ENCODE assay signal across 8 mouse cellular contexts in the genomic region with DNA sequence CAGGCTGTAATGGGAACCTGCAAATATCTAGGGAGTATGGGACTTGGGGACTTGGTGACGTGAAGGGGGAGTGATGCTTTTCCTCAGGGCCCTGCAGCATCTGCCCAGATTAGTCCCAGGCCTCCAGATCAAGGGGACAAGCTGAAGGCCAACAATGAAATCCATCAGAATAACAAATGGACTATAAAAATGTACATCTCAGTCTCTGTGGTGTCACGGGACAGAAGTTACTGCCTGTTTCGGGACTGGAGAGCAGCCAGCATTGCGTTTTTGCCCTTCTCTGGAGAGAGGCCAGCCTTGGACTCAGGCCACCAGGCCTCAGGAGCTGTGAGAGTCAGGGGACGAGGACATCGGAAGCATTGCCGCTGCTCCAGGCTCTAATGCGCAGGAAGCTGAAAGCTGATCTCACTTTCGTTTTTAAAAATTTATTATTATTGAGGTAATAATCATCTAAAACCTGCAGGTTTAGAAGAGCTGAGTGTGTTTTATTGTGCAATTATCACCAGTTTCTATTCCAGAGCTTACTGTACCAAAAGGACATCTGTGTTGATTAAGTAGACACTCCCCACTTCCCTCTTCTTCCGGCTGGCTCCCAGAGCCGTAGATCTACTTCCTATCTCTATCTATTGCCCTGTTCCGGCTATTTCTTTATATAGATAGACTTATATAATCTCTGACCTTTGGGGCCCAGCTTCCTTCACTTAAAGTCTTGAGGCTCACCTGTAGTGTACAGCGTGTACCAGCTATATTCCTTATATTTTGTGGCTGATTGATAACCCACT.
A peak's percentile ranks its signal among the peaks of the same experiment; 100 is the strongest.
DNase-seq lines count a peak whose midpoint lies in the region; ATAC-seq lines count a peak whose summit lies in the region.

No protein-coding gene starts in this region.

- H3K27ac ChIP-seq in intestine, embryonic 15.5 days, result no peak overlapping the region
- no peak overlapping the region for H3K27ac ChIP-seq in forebrain, embryonic 12.5 days

- H3K4me2 ChIP-seq in intestine, embryonic 15.5 days (replicated peaks), result no peak overlapping the region
- H3K4me2 ChIP-seq in forebrain, embryonic 12.5 days, result no peak overlapping the region

- WGBS in intestine, embryonic 15.5 days, result 65% methylated on average over 13 of the region's 13 CpGs
- 89% methylated on average over 13 of the region's 13 CpGs for WGBS in forebrain, embryonic 12.5 days

- no peaks in the 10 kb centered on the region for H3K9me3 ChIP-seq in intestine, embryonic 15.5 days
- no peaks in the 10 kb centered on the region for H3K9me3 ChIP-seq in forebrain, embryonic 12.5 days

- no peak overlapping the region for H3K9ac ChIP-seq in intestine, embryonic 15.5 days
- H3K9ac ChIP-seq in forebrain, embryonic 12.5 days, result no peak overlapping the region

- no peaks in the 10 kb centered on the region for H3K36me3 ChIP-seq in intestine, embryonic 15.5 days
- no peaks in the 10 kb centered on the region for H3K36me3 ChIP-seq in forebrain, embryonic 12.5 days (replicated peaks)

- 0 out of 2 replicates have a peak, but pooled peaks cover 3% of the 10 kb centered on the region for H3K4me1 ChIP-seq in intestine, embryonic 15.5 days (replicated peaks)
- H3K4me1 ChIP-seq in forebrain, embryonic 12.5 days, result peaks cover 8% of the 10 kb centered on the region

- H3K4me3 ChIP-seq in intestine, embryonic 15.5 days (replicated peaks), result no peak overlapping the region
- no peak overlapping the region for H3K4me3 ChIP-seq in forebrain, embryonic 12.5 days (replicated peaks)

- H3K27me3 ChIP-seq in intestine, embryonic 15.5 days (replicated peaks), result no peaks in the 10 kb centered on the region
- peaks cover 9% of the 10 kb centered on the region; the same call in 1 of the 2 replicates for H3K27me3 ChIP-seq in forebrain, embryonic 12.5 days

- 0 out of 2 replicates have a peak, but pooled peaks have one; percentile 23 for ATAC-seq in intestine, embryonic 15.5 days
- no peak for ATAC-seq in forebrain, embryonic 12.5 days (ENCODE audit: low FRiP score)

- peak; percentile 39 to 53 for DNase-seq in right cerebral cortex, postnatal 10 days (ENCODE audit: low spot score in 2 of 2)
- no peak for DNase-seq in right cerebral cortex, adult 18-20 months
- DNase-seq in cerebellum, adult 18-20 months, result peak; percentile 48 to 59
- DNase-seq in lung, postnatal 25 days (ENCODE audit: low spot score), result peak; percentile 31
- DNase-seq in left cerebral cortex, adult 9 months (ENCODE audit: low spot score in 2 of 2), result no peak
- no peak for DNase-seq in frontal cortex, postnatal 36 days (ENCODE audit: low spot score in 2 of 2)

Comparison
In these comparisons a context has a peak if more than half of its experiments do, and no peak if none do; other contexts are left out.
1. DNase-seq: peak in right cerebral cortex, postnatal 10 days (2 of 2), cerebellum, adult 18-20 months (2 of 2) and lung, postnatal 25 days (single experiment); none in right cerebral cortex, adult 18-20 months (single experiment), left cerebral cortex, adult 9 months (0 of 2) and frontal cortex, postnatal 36 days (0 of 2).